Mouse (Mus musculus) thymus, adult 2 months (tissue): Measurements from ENCODE around the gene Sorl1. TPM values are rescaled to one million over a fixed set of nuclear protein-coding genes. Genes with fewer than 3 reads are reported as not detected.

ENCODE experiments used
- DNase-seq: peaks from one replicate; pipeline ENCODE4 v3.0.0; 2021
- H3K27ac ChIP-seq: fragments of 200-500 bp; 2 replicates; pipeline ENCODE4 v1.5.1; 2012; ENCODE audit warnings: low read length, control low read depth; ENCODE audit not compliant: control insufficient read depth, insufficient read depth
- H3K27me3 ChIP-seq: fragments of 200-500 bp; 2 replicates; pipeline ENCODE4 v1.6.1; 2012; ENCODE audit warnings: mild to moderate bottlenecking, low read length, moderate library complexity, mixed read lengths; ENCODE audit not compliant: control insufficient read depth, insufficient read depth
- H3K36me3 ChIP-seq: fragments of 200-500 bp; 2 replicates; pipeline ENCODE4 v1.6.1; 2012; ENCODE audit warnings: mild to moderate bottlenecking, low read length, moderate library complexity; ENCODE audit not compliant: control insufficient read depth, insufficient read depth
- H3K4me1 ChIP-seq: fragments of 200-500 bp; replicated peaks from 2 replicates; pipeline ENCODE4 v1.6.1; 2012; ENCODE audit warnings: low read length; ENCODE audit not compliant: control insufficient read depth, insufficient read depth
- H3K4me3 ChIP-seq: fragments of 200-500 bp; 2 replicates; pipeline ENCODE4 v1.5.1; 2012; ENCODE audit warnings: mild to moderate bottlenecking, low read length, control low read depth, moderate library complexity; ENCODE audit not compliant: control insufficient read depth, insufficient read depth
- CTCF ChIP-seq: fragments of 200-500 bp; IDR thresholded peaks from 2 replicates; pipeline ENCODE4 v1.5.1; 2012; ENCODE audit warnings: mild to moderate bottlenecking, control low read depth, low read length, moderate library complexity, borderline replicate concordance; ENCODE audit not compliant: control insufficient read depth, poor library complexity, insufficient read depth; ENCODE audit errors: extremely low read depth
- POLR2A ChIP-seq: fragments of 200-500 bp; IDR thresholded peaks from 2 replicates; pipeline ENCODE4 v1.6.1; 2012; ENCODE audit warnings: mild to moderate bottlenecking, low read length, control low read depth, moderate library complexity; ENCODE audit not compliant: control insufficient read depth, poor library complexity, insufficient read depth; ENCODE audit errors: extremely low read depth
- WGBS: fragments of 180-500 bp; shearing (Covaris S2); methylation state at CpG from one replicate; pipeline ENCODE4 v1.1.7; 2018; 5-methylcytosine and 5-hydroxymethylcytosine counted together
- polyA plus RNA-seq: library from polyadenylated mRNA; depleted of rRNA; stranded (reverse); fragments of >200 nt; gene quantifications from 2 replicates; pipeline ENCODE4 v1.2.3, GENCODE M21; 2012

Gene Sorl1
- polyA plus RNA-seq, 1 experiment = 27.7 TPM

- TF ChIP-seq POLR2A = no peak
- TF ChIP-seq CTCF = peak; percentile 75
- Histone ChIP-seq H3K4me1 (peaks cover 6% of the 10 kb centered on the region), H3K27ac (no peak overlapping the region), H3K36me3 (no peaks in the 10 kb centered on the region), H3K4me3 (peak overlapping the region; percentile 38), H3K27me3 (no peaks in the 10 kb centered on the region; the same call in 1 of the 2 replicates)
- 22% methylated on average over 34 of the region's 34 CpGs for WGBS
- DNase-seq = peak; percentile 81
Observed at GRCm38 (mm10) chr9:41950109-41950990, 173.7 kb downstream of the Sorl1 start.

- Histone ChIP-seq H3K4me1 (peaks cover 6% of the 10 kb centered on the region), H3K27ac (no peak overlapping the region)
- 90% methylated on average over 5 of the region's 5 CpGs for WGBS
Observed at GRCm38 (mm10) chr9:41949476-41949875, 174.6 kb downstream of the Sorl1 start.

GRCm38 (mm10) chr9:41944964-41945363 lies 179.1 kb downstream of the Sorl1 start:
- Histone ChIP-seq H3K36me3 (no peaks in the 10 kb centered on the region), H3K4me3 (no peak overlapping the region), H3K4me1 (no peaks in the 10 kb centered on the region), H3K27ac (no peak overlapping the region), H3K27me3 (no peaks in the 10 kb centered on the region)
- 91% methylated on average over 7 of the region's 7 CpGs for WGBS
- TF ChIP-seq CTCF = no peak
- no peak for DNase-seq

More at GRCm38 (mm10) chr9:41949476-41949875, 174.6 kb downstream of the Sorl1 start:
- Histone ChIP-seq H3K27me3 (no peaks in the 10 kb centered on the region; the same call in 1 of the 2 replicates), H3K36me3 (no peaks in the 10 kb centered on the region), H3K4me3 (no peak overlapping the region)
- no peak for TF ChIP-seq CTCF
- TF ChIP-seq POLR2A = no peak
- no peak for DNase-seq

GRCm38 (mm10) chr9:41942970-41943635 lies 181.0 kb downstream of the Sorl1 start:
- TF ChIP-seq CTCF (no peak), POLR2A (no peak)
- DNase-seq = no peak
- WGBS = 87% methylated on average over 4 of the region's 4 CpGs

GRCm38 (mm10) chr9:41940311-41940853 lies 183.7 kb downstream of the Sorl1 start:
- H3K27ac ChIP-seq = no peak overlapping the region
- no peak for TF ChIP-seq POLR2A
- TF ChIP-seq CTCF = no peak
- peaks cover 8% of the 10 kb centered on the region for H3K4me1 ChIP-seq
- no peaks in the 10 kb centered on the region for H3K36me3 ChIP-seq
- WGBS = 89% methylated on average over 10 of the region's 10 CpGs
- no peak overlapping the region for H3K4me3 ChIP-seq
- DNase-seq = no peak
- H3K27me3 ChIP-seq = no peaks in the 10 kb centered on the region

More at GRCm38 (mm10) chr9:41942970-41943635, 181.0 kb downstream of the Sorl1 start:
- Histone ChIP-seq H3K36me3 (no peaks in the 10 kb centered on the region), H3K27me3 (no peaks in the 10 kb centered on the region), H3K4me1 (no peaks in the 10 kb centered on the region), H3K4me3 (no peak overlapping the region), H3K27ac (no peak overlapping the region)

- Histone ChIP-seq H3K4me3 (no peak overlapping the region), H3K4me1 (peaks cover 12% of the 10 kb centered on the region), H3K27me3 (no peaks in the 10 kb centered on the region), H3K27ac (no peak overlapping the region), H3K36me3 (no peaks in the 10 kb centered on the region)
- 70% methylated on average over 8 of the region's 8 CpGs for WGBS
- TF ChIP-seq POLR2A (no peak), CTCF (no peak)
- no peak for DNase-seq
Observed at GRCm38 (mm10) chr9:41938449-41938848, 185.6 kb downstream of the Sorl1 start.

DNA sequence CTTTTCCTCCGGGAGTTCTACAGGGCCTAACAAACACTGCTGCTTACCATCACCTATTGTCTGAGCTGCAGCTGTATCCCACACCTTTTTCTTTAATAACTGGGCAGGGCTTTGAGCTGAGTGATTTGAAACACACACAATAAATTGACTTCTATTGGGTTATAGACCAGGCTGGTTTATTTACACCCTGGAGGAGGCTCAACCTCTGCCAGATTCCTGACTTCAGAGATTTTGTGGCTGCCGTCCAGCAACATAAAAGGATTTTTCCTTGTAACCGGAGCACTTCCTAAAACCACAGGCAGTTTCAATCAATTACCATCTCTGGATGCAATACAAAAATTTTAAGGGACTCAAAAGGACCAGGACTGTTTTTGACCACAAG lies 186.1 kb downstream of the Sorl1 start:
- DNase-seq = no peak
- no peaks in the 10 kb centered on the region for H3K27me3 ChIP-seq
- no peaks in the 10 kb centered on the region for H3K36me3 ChIP-seq
- peaks cover 12% of the 10 kb centered on the region for H3K4me1 ChIP-seq
- H3K27ac ChIP-seq = no peak overlapping the region
- no peak overlapping the region for H3K4me3 ChIP-seq
- TF ChIP-seq POLR2A (no peak), CTCF (no peak)
- 88% methylated on average over 3 of the region's 3 CpGs for WGBS
